Comparison of ENCODE assay signal across 16 mouse cellular contexts in genomic region chr2:180735232-180735631, GRCm38 (mm10). TPM values are rescaled to one million over a fixed set of nuclear protein-coding genes. Genes with fewer than 3 reads are reported as not detected.
"Had no signal": no experiment of that assay in that cellular context is flagged by ENCODE, and none has a peak within 500 bp of the region (broad histone marks: within the 10 kb centered on the region; RNA-seq: fewer than 3 reads in every experiment).

No protein-coding gene starts in this region.

- DNase-seq: kidney, adult 2 months; kidney, postnatal 25 days; layer of hippocampus, adult 9-11 months; layer of hippocampus, postnatal 36 days; liver, embryonic 13.5 days; lung, adult 2 months; lung, postnatal 14 days; lung, postnatal 4 days; midbrain, embryonic 14.5 days; thymus, adult 18-20 months; thymus, postnatal 36 days had no signal

- ATAC-seq: intestine, postnatal 0 days had no signal

RNA-seq across cellular contexts. Expression of gene Bhlhe23, which starts 41.5 kb away (rescaled TPM):
- total RNA-seq: layer of hippocampus, adult 2 months; layer of hippocampus, postnatal 36 days; liver, adult 2 months; megakaryocyte progenitor cell, adult 5-6 weeks; megakaryocyte-erythroid progenitor cell, adult 5-6 weeks had no signal
